Mouse (Mus musculus) erythroblast, embryonic 14.5 days (primary cell): ENCODE measurements around the gene Tarsl2.

Experiments used
- GATA1 ChIP-seq: IDR thresholded peaks from 2 replicates; pipeline ENCODE4 v1.6.1; 2012; ENCODE audit warnings: low read length, inconsistent platforms, mixed read lengths
- TAL1 ChIP-seq: IDR thresholded peaks from 3 replicates; pipeline ENCODE4 v1.6.1; 2012; ENCODE audit warnings: low read length, inconsistent platforms, mixed read lengths

DNA sequence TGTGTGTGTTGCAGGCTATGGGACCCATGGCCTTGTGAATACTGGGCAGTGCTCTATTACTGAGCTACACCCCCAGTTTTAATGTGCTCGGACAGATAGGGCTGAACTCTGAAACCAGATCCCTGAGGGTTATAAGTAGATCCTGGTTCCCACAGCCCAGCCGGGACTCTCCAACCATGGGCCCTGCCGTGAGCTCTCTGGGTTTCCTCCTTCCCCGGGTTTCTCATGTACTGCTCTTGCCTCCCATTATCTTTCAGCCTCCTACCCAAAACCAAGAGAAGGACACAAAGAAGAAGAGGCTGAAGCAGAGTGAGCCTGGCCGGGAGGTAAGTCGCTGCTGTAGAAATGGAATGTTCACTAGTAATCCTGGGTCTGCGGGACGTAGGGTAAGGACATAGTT is 1.3 kb downstream of the Tarsl2 start:
- TF ChIP-seq GATA1 (no peak), TAL1 (no peak)
